Mouse (Mus musculus) thymus, postnatal 14 days (tissue): ENCODE results near the gene Ell.
"Not testable (repeated sequence)": the region's sequence is repeated elsewhere in the genome, so short reads cannot be mapped to it uniquely, and the experiment has no call there.

Experiments
- DNase-seq: peaks from one replicate; pipeline ENCODE4 v3.0.0; 2021

Gene Ell

DNA sequence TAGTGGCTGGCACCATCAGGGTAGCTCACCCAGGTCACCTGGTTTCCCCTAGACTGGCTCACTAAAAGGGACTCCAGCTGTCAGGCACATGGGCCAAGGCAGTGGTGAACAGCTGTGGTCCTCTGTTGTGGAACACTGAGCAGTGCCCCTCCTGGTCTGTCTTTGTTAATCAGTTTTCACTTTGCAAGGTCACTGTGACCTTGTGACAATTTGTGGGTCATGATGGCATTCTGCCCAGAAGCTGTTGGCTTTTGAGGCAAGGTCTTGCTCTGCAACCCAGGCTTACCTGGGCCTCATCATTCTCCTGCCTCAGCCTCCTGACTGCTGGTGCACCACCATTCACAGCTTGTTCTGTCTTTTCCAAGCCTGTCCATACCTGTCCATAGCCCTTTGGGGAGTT is 31.1 kb downstream of the Ell start:
- DNase-seq = no peak

DNA sequence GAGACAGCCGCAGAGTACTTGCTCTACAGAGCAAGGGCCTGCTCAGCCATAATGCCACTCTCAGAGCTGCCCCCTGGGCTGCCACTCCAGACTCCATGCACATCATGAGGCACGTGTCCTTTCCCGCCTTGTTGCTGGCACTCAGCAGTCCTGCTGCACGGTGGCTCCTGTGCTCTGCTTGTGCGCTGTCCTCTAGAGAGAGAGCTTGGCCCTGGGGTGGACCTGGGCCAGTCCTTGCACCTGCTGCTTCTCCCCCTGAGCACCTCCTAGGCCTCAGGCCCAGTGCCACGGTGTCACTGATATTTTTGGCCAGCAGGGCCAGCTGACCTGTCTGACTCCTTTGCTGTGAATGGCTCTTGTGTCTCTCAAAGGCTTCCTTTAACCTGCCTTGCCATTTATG is 31.7 kb downstream of the Ell start:
- no peak for DNase-seq

DNA sequence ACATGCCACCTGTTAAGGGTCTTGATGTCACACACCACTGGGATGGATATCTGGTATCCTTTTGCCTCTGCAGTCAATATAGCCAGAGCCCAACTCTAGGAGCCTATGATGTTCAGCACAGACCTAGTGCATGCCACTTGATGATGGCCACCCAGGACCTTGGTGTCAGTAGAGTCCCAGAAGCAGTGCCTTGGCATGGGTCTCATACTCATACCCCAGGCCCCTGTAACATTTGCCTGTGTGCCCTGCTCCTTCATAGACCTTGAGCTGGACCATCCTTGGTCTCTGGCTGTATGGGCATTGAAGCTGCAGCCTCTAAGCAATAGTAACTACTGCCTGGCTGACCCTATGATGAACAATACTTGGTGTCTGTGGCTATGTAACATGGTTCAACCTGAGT is 35.0 kb downstream of the Ell start:
- no peak for DNase-seq

DNA sequence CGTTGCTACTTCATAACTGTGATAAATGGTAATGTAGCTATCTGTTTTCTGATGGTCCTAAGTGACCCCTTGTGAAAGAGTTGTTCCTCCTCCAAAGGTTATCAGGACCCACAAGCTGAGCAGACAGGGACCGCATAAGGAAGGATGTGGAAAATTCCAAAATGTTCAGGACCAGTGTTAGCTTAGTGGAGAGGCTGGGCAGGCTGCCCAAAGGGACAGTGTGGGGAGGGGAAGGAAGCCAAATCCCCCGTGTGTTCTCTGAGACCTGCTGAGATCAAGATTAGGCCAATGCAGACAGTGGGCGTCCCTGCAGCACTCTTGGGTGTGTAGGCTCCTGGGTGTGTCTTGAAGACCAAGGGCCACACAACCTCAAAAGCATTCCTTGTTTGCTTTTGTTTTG is 35.7 kb downstream of the Ell start:
- no peak for DNase-seq

DNA sequence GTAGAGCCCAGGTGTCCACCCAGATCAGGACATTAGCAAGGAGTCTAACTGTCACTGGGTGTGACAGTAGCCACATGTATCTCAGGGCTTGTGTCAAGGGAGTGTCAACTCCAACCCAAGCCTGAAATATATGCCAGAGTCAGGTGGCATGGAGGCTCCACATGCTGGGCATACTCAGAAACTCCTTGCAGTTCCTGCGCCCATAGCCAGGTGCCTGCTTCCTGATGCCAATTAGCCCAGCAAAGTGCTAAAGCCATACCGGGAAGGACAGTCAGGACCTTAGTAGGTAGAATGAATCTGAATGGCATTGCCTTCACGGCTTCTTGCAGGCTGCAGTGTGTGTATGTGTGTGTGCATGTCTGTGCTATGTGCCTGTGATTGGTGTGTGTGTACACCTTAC is 38.0 kb downstream of the Ell start:
- DNase-seq = no peak

DNA sequence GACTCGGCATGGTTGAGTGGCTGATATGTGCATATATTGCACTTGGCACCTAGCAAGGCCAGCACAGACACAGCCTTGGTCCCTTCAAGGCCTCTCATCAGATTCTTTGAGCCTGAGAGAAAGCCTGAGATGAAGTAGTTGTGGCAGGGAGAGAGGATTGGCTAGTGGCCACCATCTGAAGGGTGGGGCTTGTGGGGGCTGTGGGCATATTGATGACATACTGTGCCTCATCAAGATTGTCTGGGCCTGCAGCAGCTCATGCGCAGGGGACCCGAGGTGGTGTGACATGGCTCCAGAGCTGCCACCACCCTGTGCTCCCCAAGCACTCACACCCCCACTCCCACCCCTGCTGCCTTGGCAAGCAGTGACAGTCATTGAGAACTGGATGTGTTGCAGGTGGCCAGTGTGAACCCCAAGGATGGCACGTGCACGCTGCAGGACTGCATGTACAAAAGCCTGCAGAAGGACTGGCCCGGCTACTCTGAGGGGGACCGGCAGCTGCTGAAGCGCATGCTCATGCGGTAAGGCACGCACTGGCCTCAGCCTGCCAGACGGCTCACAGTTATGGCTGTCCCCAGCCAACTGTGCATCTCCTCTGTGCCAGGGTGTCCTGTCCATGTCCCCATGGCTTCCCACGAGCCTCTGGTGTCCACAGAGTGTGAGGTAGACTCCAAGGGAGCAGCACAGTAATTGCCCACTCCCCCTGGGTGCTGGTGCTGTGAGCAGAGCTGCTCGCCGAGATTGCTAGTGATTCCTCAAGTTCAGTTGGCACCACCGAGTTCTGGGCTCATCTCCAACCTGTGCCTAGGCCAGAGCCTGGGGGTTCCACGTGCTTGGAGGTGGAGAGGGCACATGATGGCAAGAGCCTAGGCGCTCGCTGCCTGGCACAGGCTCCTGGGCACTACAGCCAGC is 44.5 kb downstream of the Ell start:
- no peak for DNase-seq

DNA sequence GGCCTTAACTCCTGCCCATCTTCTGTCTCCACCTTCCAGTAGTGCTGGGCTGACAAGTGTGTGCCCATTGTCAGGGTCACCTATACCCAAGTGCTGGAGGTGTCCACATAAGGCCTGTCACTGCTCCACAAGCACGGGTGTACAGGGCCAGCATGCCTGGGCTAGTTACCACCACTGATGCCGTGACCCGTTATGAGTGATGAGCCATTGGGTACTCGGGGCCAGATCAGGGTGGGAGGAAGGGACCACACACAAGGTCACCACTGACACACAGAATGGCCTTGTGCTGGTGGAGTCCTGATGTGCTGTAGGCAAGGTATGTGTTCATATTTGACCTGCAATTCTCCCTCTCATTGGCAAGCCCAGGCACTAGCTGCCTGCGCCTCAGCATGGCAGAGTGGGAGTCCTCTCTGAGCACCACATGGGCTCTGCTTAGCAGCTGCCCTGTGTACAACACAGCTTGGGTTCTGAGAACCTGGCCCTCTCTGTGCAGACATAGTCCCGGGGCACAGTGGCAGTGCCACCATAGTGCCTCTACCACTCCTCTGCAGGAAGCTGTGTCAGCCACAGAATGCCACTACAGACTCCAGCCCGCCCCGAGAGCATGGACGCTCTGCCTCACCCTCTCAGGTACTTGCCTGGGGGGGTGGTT is 45.5 kb downstream of the Ell start:
- no peak for DNase-seq

DNA sequence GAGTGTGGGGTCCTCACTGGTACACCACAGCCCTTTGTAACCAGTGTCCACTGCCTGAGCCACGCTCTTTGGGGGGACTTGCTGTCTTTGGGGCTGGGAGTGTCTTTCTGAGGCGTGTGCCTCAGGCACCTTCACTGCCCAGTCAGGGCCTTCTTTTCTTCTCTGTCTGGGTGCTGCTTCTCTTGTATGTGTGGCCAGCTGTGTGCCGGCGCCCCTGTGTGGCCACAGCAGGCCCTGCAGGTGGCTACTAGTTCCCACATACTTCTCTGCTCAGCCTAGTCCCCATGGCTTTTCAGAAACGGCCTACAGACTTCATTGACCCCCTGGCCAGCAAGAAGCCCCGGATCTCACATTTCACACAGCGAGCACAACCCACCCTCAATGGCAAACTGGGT is 46.0 kb downstream of the Ell start:
- peak; percentile 61 for DNase-seq

DNA sequence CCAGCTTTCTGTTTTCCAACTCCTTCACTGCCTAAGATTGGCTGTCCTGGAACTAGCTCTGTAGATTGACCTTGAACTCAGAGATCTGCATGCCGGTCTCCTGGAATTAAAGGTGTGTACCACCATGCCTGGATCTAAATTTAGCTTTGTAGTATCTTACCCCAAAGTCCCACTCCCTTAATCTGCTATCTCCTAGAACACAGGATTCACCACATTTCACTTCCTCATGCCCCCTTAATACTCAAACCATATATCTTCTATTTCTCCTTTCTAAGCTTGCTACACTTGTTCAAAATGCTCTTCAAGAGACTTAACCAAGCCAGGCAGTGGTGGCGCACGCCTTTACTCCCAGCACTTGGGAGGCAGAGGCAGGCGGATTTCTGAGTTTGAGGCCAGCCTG is 48.7 kb downstream of the Ell start:
- DNase-seq = not testable (repeated sequence)

DNA sequence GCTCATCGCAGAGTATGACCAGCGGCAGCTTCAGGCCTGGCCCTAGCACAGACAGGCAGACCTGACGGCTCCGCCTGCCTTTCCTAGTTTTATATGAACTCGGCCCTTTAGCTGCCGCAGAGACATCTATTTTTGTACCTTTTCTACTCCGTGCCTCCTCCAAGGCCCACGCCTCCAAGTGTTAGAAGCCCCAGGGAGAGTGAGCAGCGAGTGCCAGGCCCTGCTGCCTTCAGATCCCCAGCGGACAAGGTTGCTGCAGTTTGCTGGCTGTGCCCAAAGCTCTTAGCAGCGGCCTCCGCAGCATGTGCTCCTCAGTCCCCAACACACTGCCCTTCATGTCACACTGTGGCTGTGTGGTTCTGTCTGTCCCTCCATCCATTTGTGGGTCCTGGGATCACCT is 52.3 kb downstream of the Ell start:
- no peak for DNase-seq

DNA sequence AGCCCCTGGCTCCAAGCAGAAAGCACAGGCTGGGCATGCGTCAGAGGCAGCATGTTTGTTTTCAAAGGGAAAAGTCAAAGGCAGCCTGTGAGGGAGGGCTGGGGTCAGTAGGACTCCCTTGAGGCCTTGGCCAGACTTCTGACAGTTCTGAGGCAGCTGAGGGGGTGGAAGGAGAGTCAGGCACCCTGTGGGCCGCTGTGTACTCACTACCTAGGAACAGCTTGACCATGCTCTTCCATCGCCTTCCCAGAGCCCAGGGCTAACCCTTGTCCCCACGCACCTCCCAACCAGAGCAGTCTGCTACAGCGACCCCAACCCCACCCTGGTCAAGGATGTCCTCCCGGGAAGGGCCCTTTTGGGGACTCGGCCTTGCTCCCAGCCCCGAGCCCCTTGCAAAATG is 53.9 kb downstream of the Ell start:
- DNase-seq = no peak

DNA sequence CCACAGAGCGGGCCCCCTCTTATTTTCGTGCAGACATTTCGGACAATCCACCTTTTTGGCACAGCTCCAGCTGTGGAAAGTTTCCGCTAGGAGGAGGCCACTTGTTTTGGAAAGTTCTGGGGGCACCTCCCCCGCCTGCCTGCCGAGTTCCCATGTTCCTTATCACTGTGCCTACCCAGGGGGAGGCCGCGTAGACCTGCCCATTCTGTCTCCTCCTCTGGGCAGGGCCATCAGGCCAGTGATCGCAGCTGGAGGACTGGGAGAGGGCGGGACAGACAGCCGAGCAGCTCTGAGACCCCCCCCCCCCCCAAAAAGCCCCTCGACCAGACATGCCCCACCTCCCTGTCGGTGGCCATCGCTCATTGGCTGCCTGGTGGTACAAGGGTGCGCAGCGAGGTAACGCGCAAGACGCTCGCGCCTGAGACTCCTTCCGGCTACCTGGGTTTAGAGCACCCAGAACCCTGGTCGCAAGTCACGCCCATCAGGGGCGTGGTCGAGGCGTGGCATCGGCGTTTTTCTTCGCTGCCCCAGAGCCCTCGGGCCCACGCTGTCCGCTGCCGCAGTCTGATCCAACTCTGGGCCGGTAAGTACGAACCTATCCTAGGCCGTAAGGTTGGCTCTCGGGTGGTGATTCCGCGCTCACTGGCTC is 54.8 kb downstream of the Ell start, which contains the start of gene Isyna1:
Isyna1 (plus strand) TSS at position 413 of the 649 bp plus-strand sequence.
- DNase-seq = peak; percentile 92

DNA sequence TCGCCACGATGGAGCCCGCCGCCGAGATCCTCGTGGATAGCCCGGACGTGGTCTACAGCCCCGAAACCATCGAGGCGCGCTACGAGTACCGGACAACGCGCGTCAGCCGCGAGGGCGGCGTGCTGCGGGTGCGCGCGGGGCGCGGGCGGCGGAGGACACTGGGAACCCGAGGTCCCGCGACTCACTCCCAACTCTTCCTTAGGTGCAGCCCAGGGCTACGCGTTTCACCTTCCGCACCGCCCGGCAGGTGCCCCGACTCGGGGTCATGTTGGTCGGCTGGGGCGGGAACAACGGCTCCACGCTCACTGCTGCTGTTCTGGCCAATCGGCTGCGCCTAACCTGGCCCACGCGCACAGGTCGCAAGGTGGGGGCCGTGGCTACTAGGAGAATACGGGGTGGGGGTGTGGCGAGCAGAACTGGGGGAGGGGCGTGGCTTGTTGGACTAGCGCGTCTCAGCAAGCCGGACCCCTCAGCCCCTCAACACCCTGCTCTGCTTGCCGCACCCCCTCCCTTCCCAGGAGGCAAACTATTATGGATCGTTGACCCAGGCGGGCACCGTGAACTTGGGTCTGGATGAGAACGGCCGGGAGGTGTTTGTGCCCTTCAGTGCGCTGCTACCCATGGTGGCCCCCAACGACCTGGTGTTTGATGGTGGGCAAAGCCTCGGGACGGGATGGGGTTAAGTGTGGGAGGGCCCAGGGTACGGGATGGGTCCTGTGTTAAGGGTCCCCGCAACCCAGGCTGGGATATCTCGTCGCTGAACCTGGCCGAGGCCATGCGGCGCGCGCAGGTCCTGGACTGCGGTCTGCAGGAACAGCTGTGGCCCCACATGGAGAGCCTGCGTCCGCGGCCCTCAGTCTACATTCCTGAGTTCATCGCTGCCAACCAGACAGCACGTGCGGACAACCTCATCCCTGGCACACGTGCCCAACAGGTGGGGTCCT is 55.6 kb downstream of the Ell start:
- peak; percentile 56 for DNase-seq

DNA sequence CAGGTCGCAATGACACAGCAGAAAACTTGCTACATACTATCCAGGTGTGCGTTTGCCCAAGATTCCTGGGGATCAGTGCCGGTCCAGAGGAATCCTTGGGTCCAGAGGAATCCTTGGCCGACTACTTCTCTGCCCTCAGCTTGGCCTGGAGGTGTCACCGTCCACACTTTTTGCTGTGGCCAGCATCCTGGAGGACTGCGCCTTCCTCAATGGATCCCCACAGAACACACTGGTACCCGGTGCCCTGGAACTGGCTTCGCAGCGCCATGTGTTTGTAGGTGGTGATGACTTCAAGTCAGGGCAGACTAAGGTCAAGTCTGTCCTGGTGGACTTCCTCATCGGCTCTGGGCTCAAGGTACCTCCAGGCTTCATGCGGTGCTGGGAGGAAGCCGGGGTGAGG is 56.6 kb downstream of the Ell start:
- no peak for DNase-seq

DNA sequence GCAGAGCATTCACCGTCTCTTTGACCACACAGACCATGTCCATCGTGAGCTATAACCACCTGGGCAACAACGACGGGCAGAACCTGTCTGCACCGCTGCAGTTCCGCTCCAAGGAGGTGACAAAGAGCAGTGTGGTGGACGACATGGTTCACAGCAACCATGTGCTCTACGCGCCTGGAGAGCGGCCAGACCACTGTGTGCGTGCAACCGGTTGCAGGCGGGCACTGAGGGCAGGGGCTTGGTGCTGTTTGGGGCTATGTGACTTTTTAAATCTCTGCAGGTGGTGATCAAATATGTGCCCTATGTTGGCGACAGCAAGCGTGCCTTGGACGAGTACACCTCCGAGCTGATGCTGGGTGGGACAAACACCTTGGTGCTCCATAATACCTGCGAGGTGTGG is 57.0 kb downstream of the Ell start:
- no peak for DNase-seq

DNA sequence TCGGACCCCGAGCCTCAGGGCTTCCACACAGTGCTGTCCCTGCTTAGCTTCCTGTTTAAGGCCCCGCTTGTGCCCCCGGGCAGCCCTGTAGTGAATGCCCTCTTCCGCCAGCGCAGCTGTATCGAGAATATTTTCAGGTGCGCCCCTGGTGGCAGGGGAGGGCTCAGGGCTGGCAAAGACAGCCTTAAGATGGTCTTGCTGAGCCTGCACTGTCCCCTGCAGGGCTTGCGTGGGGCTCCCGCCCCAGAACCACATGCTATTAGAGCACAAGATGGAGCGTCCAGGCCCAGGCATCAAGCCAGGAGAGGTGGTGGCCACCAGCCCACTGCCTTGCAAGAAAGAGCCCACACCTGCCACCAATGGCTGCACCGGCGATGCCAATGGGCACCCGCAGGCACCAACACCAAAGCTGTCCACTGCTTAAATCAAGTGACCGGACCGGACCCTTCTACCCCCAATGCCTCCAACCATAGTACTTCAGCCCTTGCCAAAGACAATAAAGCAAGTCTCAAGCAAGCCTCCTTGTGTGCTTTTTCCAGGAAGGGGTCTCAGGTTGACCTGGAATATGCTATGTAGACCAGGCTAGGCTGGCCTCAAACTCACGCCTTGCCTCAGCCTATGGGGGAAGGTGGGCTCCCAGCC is 57.6 kb downstream of the Ell start:
- DNase-seq = peak; percentile 69

DNA sequence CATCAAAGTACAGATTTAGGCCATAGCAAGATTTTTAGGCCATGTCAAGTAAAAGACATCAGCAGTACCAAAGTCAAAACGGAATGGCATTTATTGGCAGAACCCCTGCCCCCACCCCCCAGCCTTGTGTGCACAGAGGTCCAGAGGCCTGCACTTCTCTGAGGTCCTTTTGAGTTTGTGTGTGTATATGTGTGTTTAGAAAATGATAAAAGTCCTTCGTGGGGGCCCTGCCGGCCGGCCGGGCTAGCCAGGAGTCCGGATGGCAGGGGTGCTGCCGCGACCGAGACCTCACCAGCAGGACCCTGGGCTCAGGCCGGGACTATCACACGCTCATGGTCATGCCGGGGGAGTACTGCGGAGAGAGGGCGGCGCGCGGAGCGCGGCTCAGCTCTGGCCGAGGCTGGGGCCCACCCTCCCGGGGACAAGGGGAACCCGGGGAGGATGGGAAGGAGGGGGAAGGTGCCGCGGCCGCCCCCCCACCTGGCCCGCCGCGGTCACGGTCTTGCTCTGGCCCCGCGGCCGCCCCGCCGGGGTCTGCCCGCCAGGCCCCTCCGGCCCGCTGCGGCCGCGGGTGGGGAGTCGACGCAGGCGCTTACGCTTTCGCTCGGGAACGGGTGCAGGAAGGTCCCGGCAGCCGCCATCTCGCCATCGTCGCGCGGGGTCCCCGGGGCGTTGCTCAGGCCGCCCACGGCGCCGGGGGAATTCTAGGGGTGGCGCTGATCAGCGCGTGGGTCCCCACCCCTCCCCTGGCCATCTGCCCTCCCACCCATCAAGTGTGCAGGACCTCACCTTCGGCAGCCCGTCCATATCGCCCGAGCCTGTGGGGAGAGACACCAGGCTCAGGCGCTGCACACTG is 58.4 kb downstream of the Ell start:
- DNase-seq = no peak

DNA sequence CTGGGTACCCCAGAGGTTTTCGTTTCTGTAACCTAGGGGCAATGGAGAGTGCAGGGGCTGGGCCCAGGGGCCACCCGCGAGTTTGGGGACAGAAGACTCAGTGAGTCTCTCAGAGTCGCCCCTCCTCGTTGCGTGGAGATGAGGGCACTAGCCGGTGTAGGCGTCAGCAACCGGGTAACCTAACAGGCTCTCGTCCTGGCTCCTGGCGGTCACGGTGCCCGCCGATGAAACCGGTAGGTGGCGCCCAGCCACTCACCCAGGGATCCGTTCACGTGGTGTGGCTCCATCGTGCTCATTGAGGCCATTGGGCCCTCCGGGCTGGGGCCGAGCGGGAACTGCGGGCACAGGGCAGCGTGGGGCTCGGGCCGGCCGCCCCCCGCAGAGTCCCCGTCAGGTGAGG is 59.0 kb downstream of the Ell start:
- DNase-seq = no peak

DNA sequence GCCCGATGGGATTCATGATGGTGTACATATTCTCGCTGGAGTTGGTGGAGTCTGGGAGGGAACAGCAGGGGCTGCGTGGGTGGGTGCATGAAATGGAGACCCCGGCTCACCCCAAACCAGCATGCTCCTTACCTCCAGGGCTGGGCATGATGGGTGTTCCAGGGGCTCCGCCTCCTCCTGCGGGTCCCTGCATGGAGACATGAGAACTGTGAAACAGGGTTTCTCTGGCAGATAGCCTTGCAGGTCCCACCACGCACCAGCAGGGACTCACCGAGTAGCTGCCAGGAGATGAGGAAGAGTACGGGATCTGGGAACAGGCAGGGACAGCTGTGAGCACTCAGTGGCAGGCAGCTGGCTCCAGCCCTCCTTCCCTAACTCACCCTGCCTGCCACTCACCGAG is 59.5 kb downstream of the Ell start:
- no peak for DNase-seq

DNA sequence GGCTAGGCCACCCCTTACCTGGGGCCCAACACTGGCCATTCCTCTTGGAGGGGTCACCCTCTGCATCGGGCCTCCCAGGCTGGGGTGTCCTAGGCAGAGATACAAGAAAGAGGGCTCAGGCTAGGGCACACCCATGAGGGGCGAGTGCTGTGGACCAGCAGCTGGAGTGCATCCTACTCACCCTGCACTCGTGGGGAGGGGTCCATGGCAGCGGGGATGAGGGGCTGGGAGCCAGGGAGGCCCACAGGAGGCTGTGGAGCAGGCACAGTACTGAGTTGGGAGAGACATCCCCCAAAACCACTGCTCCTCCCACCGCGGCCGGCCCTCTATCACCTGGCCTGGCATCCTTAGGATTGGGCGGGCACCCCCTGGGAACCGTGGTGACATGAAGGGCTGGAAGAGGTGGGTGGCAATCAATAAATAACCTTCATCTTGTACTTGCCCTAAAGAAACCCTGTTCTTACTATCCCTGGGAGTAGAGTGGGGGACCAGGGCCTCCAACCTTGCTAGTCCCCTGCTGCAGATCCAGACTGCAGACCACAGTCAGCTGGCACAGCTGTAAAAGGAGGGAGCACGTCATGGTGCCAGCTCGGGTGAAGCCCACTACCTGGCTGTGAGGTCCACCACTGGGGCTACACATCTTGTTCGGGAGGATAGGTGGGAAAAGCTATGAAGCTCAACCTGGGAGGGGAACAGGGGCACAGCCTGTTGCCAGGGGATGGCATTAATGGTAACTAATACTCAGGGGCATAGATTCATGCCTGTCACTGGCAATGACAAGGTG is 60.4 kb downstream of the Ell start:
- no peak for DNase-seq
